Mouse (Mus musculus): Measurements from ENCODE around the gene Hgfac. TPM values are rescaled to one million over a fixed set of nuclear protein-coding genes. Genes with fewer than 3 reads are reported as not detected.

Gene Hgfac
- polyA plus RNA-seq (2012; rRNA removed) (92.3 and 97.9 TPM in 2 replicates), polyA plus RNA-seq (2014; fragmentation: Nextera tagmentation; extraction: Ambion mirVana) (52.8 and 60.0 TPM in 2 replicates)

GRCm38 (mm10) chr5:35041268-35041829, at the start of gene Hgfac:
TSS of gene Hgfac (plus strand) at chr5:35041509.
- H3K27me3 ChIP-seq (ENCODE audit: control insufficient read depth, insufficient read depth, low read length): no peaks in the 10 kb centered on the region
- no peaks in the 10 kb centered on the region for H3K9me3 ChIP-seq (ENCODE audit: control insufficient read depth, low read length)
- H3K4me3 ChIP-seq (ENCODE audit: insufficient read depth in 1 of 2, low read depth in 2 of 2, low read length in 2 of 2): peak within 1 kb of the TSS; percentile 15 to 28
- H3K4me2 ChIP-seq (ENCODE audit: low read depth): peak within 1 kb of the TSS; percentile 38
- no peaks in the 10 kb centered on the region; a peak in 1 of 4 replicates for H3K4me1 ChIP-seq (replicated peaks; ENCODE audit: control insufficient read depth in 2 of 2, insufficient read depth in 2 of 2, low read length in 1 of 2)
- H3K9ac ChIP-seq (replicated peaks): 0 out of 2 replicates have a peak within 1 kb of the TSS, but pooled peaks have one; percentile 10
- ATAC-seq (ENCODE audit: insufficient read depth): peak; percentile 62
- DNase-seq (ENCODE audit: low read depth in 3 of 3, low spot score in 3 of 3): peak in 2 of 3 experiments; percentile 9 to 25
- TF ChIP-seq EP300 (IDR thresholded peaks at IDR 0.05; ENCODE audit: low read depth): no peak
- TF ChIP-seq CTCF (IDR thresholded peaks at IDR 0.05; ENCODE audit: low read depth): no peak
- 35% methylated on average over 6 of the region's 6 CpGs for WGBS (ENCODE audit: insufficient replicate concordance)
- no peaks in the 10 kb centered on the region for H3K36me3 ChIP-seq (replicated peaks; ENCODE audit: control insufficient read depth, insufficient read depth, low read depth)
- peak within 1 kb of the TSS; percentile 20; the same call in 1 of the 2 replicates for H3K27ac ChIP-seq

DNA sequence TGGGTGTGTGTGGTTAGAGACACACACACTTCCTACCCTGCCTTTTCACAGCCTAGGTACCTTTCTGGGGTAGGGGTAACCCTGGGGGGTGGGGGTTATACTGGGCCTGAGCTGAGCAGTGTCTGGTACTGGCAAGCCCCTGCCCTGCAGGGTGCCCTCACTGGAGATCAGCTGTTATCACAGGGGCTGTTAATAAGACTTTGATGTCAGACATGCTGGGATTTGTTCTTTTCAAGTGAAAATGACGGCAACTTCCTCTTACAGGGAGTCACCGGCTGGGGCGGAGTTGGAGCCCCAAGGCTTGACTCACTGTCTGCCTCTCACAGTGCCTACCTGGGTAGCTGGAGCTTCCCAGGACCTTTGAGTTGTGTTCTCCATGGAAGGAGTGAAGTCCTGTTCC, 42.6 kb upstream of the Hgfac start:
- DNase-seq (ENCODE audit: low read depth in 3 of 3, low spot score in 3 of 3) (no peak), ATAC-seq (ENCODE audit: insufficient read depth) (no peak)
- no peak overlapping the region for H3K4me3 ChIP-seq (ENCODE audit: insufficient read depth in 1 of 2, low read depth in 2 of 2, low read length in 2 of 2)
- H3K4me1 ChIP-seq (replicated peaks; ENCODE audit: control insufficient read depth in 2 of 2, insufficient read depth in 2 of 2, low read length in 1 of 2): no peaks in the 10 kb centered on the region
- no peak overlapping the region for H3K4me2 ChIP-seq (ENCODE audit: low read depth)
- H3K9ac ChIP-seq (replicated peaks): no peak overlapping the region
- TF ChIP-seq CTCF (IDR thresholded peaks at IDR 0.05; ENCODE audit: low read depth) (no peak), EP300 (IDR thresholded peaks at IDR 0.05; ENCODE audit: low read depth) (no peak)
- 45% methylated on average over 3 of the region's 3 CpGs for WGBS (ENCODE audit: insufficient replicate concordance)
- H3K9me3 ChIP-seq (ENCODE audit: control insufficient read depth, low read length): no peaks in the 10 kb centered on the region
- peaks cover 6% of the 10 kb centered on the region; the same call in 1 of the 2 replicates for H3K36me3 ChIP-seq (replicated peaks; ENCODE audit: control insufficient read depth, insufficient read depth, low read depth)
- H3K27me3 ChIP-seq (ENCODE audit: control insufficient read depth, insufficient read depth, low read length): no peaks in the 10 kb centered on the region
- no peak overlapping the region for H3K27ac ChIP-seq

GRCm38 (mm10) chr5:34999281-34999680, 42.0 kb upstream of the Hgfac start:
- Histone ChIP-seq H3K9me3 (ENCODE audit: control insufficient read depth, low read length) (no peaks in the 10 kb centered on the region), H3K27me3 (ENCODE audit: control insufficient read depth, insufficient read depth, low read length) (no peaks in the 10 kb centered on the region), H3K27ac (no peak overlapping the region), H3K36me3 (replicated peaks; ENCODE audit: control insufficient read depth, insufficient read depth, low read depth) (peaks cover 6% of the 10 kb centered on the region; the same call in 1 of the 2 replicates), H3K4me1 (replicated peaks; ENCODE audit: control insufficient read depth in 2 of 2, insufficient read depth in 2 of 2, low read length in 1 of 2) (peaks cover 2 to 3% of the 10 kb centered on the region in 2 experiments; a peak in 3 of 4 replicates), H3K4me2 (ENCODE audit: low read depth) (no peak overlapping the region), H3K9ac (replicated peaks) (no peak overlapping the region), H3K4me3 (ENCODE audit: insufficient read depth in 1 of 2, low read depth in 2 of 2, low read length in 2 of 2) (no peak overlapping the region)
- 84% methylated on average over 6 of the region's 6 CpGs for WGBS (ENCODE audit: insufficient replicate concordance)
- TF ChIP-seq EP300 (IDR thresholded peaks at IDR 0.05; ENCODE audit: low read depth) (no peak), CTCF (IDR thresholded peaks at IDR 0.05; ENCODE audit: low read depth) (no peak)
- no peak for ATAC-seq (ENCODE audit: insufficient read depth)
- DNase-seq (ENCODE audit: low read depth in 3 of 3, low spot score in 3 of 3): no peak

DNA sequence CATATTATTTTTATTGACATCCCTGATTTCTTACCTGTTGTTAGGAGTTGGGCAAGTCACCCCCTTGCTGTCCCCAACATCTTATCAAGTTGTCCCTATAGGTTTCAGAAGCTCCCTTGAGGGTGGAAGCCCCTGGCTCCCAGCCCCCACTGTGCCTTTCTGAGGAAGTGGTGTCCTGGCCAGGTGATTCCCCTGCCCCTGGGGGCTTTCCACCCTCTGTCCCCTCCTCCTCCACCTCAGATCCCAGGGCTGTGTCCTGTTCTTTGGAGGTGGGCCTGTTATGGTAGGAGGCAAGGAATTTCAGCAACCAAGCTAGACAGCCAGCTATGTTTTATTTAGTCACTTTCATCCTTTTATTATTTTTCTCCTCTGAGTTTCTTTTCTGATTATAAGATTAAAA, 41.0 kb upstream of the Hgfac start:
- Histone ChIP-seq H3K4me1 (replicated peaks; ENCODE audit: control insufficient read depth in 2 of 2, insufficient read depth in 2 of 2, low read length in 1 of 2) (peaks cover 6 to 13% of the 10 kb centered on the region in 2 experiments), H3K4me3 (ENCODE audit: insufficient read depth in 1 of 2, low read depth in 2 of 2, low read length in 2 of 2) (no peak overlapping the region), H3K27me3 (ENCODE audit: control insufficient read depth, insufficient read depth, low read length) (no peaks in the 10 kb centered on the region), H3K9me3 (ENCODE audit: control insufficient read depth, low read length) (no peaks in the 10 kb centered on the region), H3K36me3 (replicated peaks; ENCODE audit: control insufficient read depth, insufficient read depth, low read depth) (peaks cover 6% of the 10 kb centered on the region; the same call in 1 of the 2 replicates), H3K27ac (no peak overlapping the region), H3K9ac (replicated peaks) (no peak overlapping the region), H3K4me2 (ENCODE audit: low read depth) (no peak overlapping the region)
- no peak for ATAC-seq (ENCODE audit: insufficient read depth)
- no peak for DNase-seq (ENCODE audit: low read depth in 3 of 3, low spot score in 3 of 3)
- TF ChIP-seq EP300 (IDR thresholded peaks at IDR 0.05; ENCODE audit: low read depth): no peak
- no peak for TF ChIP-seq CTCF (IDR thresholded peaks at IDR 0.05; ENCODE audit: low read depth)

DNA sequence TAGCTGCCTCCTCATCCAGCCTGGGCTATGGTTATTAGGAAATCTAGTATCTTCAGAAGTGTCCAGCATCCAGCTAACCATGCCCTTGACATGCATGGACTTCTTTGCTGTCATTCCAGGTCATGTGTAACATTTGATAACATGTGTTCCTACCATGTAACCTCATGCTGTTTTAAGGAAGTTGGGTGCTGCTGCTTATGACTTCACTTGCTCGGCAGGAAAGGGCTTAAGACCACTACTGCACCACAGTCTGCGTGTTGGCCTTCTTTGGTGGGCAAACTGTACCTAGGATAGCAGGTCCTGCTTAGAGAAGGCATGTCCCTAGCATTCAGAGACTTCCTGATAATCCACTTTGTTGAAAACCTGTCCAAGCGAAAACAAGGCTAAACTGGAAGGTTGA, 40.2 kb upstream of the Hgfac start:
- 39% methylated on average over 3 of the region's 3 CpGs for WGBS (ENCODE audit: insufficient replicate concordance)
- H3K27me3 ChIP-seq (ENCODE audit: control insufficient read depth, insufficient read depth, low read length): no peaks in the 10 kb centered on the region
- H3K27ac ChIP-seq: no peak overlapping the region
- peaks cover 11 to 21% of the 10 kb centered on the region in 2 experiments for H3K4me1 ChIP-seq (replicated peaks; ENCODE audit: control insufficient read depth in 2 of 2, insufficient read depth in 2 of 2, low read length in 1 of 2)
- no peaks in the 10 kb centered on the region for H3K9me3 ChIP-seq (ENCODE audit: control insufficient read depth, low read length)
- H3K36me3 ChIP-seq (replicated peaks; ENCODE audit: control insufficient read depth, insufficient read depth, low read depth): peaks cover 6% of the 10 kb centered on the region; the same call in 1 of the 2 replicates
- no peak overlapping the region for H3K9ac ChIP-seq (replicated peaks)
- ATAC-seq (ENCODE audit: insufficient read depth) (no peak), DNase-seq (ENCODE audit: low read depth in 3 of 3, low spot score in 3 of 3) (no peak)
- TF ChIP-seq CTCF (IDR thresholded peaks at IDR 0.05; ENCODE audit: low read depth) (no peak), EP300 (IDR thresholded peaks at IDR 0.05; ENCODE audit: low read depth) (no peak)
- H3K4me3 ChIP-seq (ENCODE audit: insufficient read depth in 1 of 2, low read depth in 2 of 2, low read length in 2 of 2): no peak overlapping the region
- no peak overlapping the region for H3K4me2 ChIP-seq (ENCODE audit: low read depth)
